Mouse (Mus musculus) cerebellum, postnatal 14 days (tissue): ENCODE measurements at regions not wholly inside any gene's neighbourhood (a gene's known extent, or its start where the extent isn't known, plus 50 kb on each side); places are given as distances from the start of the nearest gene placed in this dataset.

Experiments used
- DNase-seq, 2 experiments: peaks; one replicate each; pipeline ENCODE4 v3.0.0; 2021; ENCODE audit warnings: mixed read lengths in 2 of 2

GRCm38 (mm10) chr3:52693813-52694212, 323.2 kb downstream of the Cog6 start:
- no peak for DNase-seq

- no peak for DNase-seq
Measured at GRCm38 (mm10) chr3:52685434-52686181, 331.4 kb downstream of the Cog6 start.

GRCm38 (mm10) chr3:52680824-52681388, 336.1 kb downstream of the Cog6 start:
- DNase-seq = no peak

GRCm38 (mm10) chr3:52676886-52677670, 340.0 kb downstream of the Cog6 start:
- no peak for DNase-seq

GRCm38 (mm10) chr3:52670628-52671028, 346.4 kb downstream of the Cog6 start:
- DNase-seq = no peak

- peak; percentile 46 to 48 for DNase-seq
Measured at GRCm38 (mm10) chr3:52663161-52663602, 353.9 kb downstream of the Cog6 start.

GRCm38 (mm10) chr3:52662164-52662908, 354.7 kb downstream of the Cog6 start:
- DNase-seq = peak; percentile 70 to 76

- no peak for DNase-seq
Measured at GRCm38 (mm10) chr3:52653006-52653405, 364.0 kb downstream of the Cog6 start.

GRCm38 (mm10) chr3:52652476-52652870, 364.6 kb downstream of the Cog6 start:
- DNase-seq = no peak

- no peak for DNase-seq
Measured at GRCm38 (mm10) chr3:52651862-52652475, 365.1 kb downstream of the Cog6 start.

GRCm38 (mm10) chr3:52650071-52650470, 367.0 kb downstream of the Cog6 start:
- DNase-seq = no peak

- DNase-seq = no peak
Measured at GRCm38 (mm10) chr3:52648836-52649500, 368.1 kb downstream of the Cog6 start.

- DNase-seq = no peak
Measured at GRCm38 (mm10) chr3:52647900-52648299, 369.1 kb downstream of the Cog6 start.

GRCm38 (mm10) chr3:52647161-52647692, 369.8 kb downstream of the Cog6 start:
- DNase-seq = no peak

GRCm38 (mm10) chr3:52645156-52645555, 371.9 kb downstream of the Cog6 start:
- DNase-seq = no peak

GRCm38 (mm10) chr3:52644178-52645128, 372.6 kb downstream of the Cog6 start:
- DNase-seq = no peak

GRCm38 (mm10) chr3:52643796-52644177, 373.2 kb downstream of the Cog6 start:
- DNase-seq = no peak

- peak in 1 of 2 experiments; percentile 33 for DNase-seq
Measured at GRCm38 (mm10) chr3:52643100-52643551, 373.9 kb downstream of the Cog6 start.

GRCm38 (mm10) chr3:52641226-52642181, 373.4 kb downstream of the Foxo1 start:
- DNase-seq = peak; percentile 37 to 41
